Mouse (Mus musculus) forebrain, embryonic 15.5 days (tissue): ENCODE measurements at regions not wholly inside any gene's neighbourhood (a gene's known extent, or its start where the extent isn't known, plus 50 kb on each side); places are given as distances from the start of the nearest gene placed in this dataset.
"Not testable (repeated sequence)": the region's sequence is repeated elsewhere in the genome, so short reads cannot be mapped to it uniquely, and the experiment has no call there.

Experiments used
- ATAC-seq: fragments of 200-750 bp; cut with Nextera tagmentation; replicated peaks from 2 replicates; pipeline ENCODE4 v1.8.0; 2017; ENCODE audit warnings: mild to moderate bottlenecking, moderate TSS enrichment, moderate library complexity
- H3K27ac ChIP-seq: fragments of 300-500 bp; sonication (generic); replicated peaks from 2 replicates; pipeline ENCODE4 v1.5.1; 2015; ENCODE audit warnings: mild to moderate bottlenecking, inconsistent platforms
- H3K27me3 ChIP-seq: fragments of 300-500 bp; sonication (generic); 2 replicates; pipeline ENCODE4 v1.6.1; 2015; ENCODE audit warnings: inconsistent platforms
- H3K36me3 ChIP-seq: fragments of 300-500 bp; sonication (generic); 2 replicates; pipeline ENCODE4 v1.6.1; 2015; ENCODE audit warnings: mild to moderate bottlenecking, inconsistent platforms
- H3K4me1 ChIP-seq: fragments of 300-500 bp; sonication (generic); 2 replicates; pipeline ENCODE4 v1.6.1; 2015; ENCODE audit warnings: inconsistent platforms
- H3K4me2 ChIP-seq: fragments of 300-500 bp; sonication (generic); replicated peaks from 2 replicates; pipeline ENCODE4 v1.6.1; 2015; ENCODE audit warnings: mild to moderate bottlenecking, inconsistent platforms
- H3K4me3 ChIP-seq: fragments of 300-500 bp; sonication (generic); 2 replicates; pipeline ENCODE4 v1.5.1; 2015; ENCODE audit warnings: mild to moderate bottlenecking, inconsistent platforms
- H3K9ac ChIP-seq: fragments of 300-500 bp; sonication (generic); replicated peaks from 2 replicates; pipeline ENCODE4 v1.6.1; 2015; ENCODE audit warnings: mild to moderate bottlenecking, inconsistent platforms
- H3K9me3 ChIP-seq: fragments of 300-500 bp; sonication (generic); 2 replicates; pipeline ENCODE4 v1.6.1; 2016; ENCODE audit warnings: inconsistent platforms
- whole genome bisulfite sequencing: fragments of 180-500 bp; shearing (Covaris S2); methylation state at CpG from one replicate; pipeline ENCODE4 v1.1.7; 2015; ENCODE audit warnings: mixed read lengths; 5-methylcytosine and 5-hydroxymethylcytosine counted together

GRCm38 (mm10) chr19:35034408-35034807, 112.2 kb downstream of the Kif20b start:
- Histone ChIP-seq H3K36me3 (no peaks in the 10 kb centered on the region), H3K27me3 (no peaks in the 10 kb centered on the region), H3K27ac (no peak overlapping the region), H3K9me3 (no peaks in the 10 kb centered on the region), H3K4me2 (no peak overlapping the region), H3K9ac (no peak overlapping the region), H3K4me1 (no peaks in the 10 kb centered on the region), H3K4me3 (no peak overlapping the region)
- 99% methylated on average over 3 of the region's 3 CpGs for WGBS
- no peak for ATAC-seq

- no peak overlapping the region for H3K9ac ChIP-seq
- H3K27ac ChIP-seq = no peak overlapping the region
- no peaks in the 10 kb centered on the region for H3K36me3 ChIP-seq
- no peak overlapping the region for H3K4me3 ChIP-seq
- no peak for ATAC-seq
- no peak overlapping the region for H3K4me2 ChIP-seq
- H3K4me1 ChIP-seq = no peaks in the 10 kb centered on the region
- 67% methylated on average over 4 of the region's 4 CpGs for WGBS
- no peaks in the 10 kb centered on the region for H3K9me3 ChIP-seq
- no peaks in the 10 kb centered on the region for H3K27me3 ChIP-seq
Measured at GRCm38 (mm10) chr19:35045576-35045975, 123.4 kb downstream of the Kif20b start.

- no peak for ATAC-seq
- no peak overlapping the region for H3K4me2 ChIP-seq
- WGBS = 66% methylated on average over 3 of the region's 3 CpGs
Measured at GRCm38 (mm10) chr19:35066352-35066935, 144.3 kb downstream of the Kif20b start.

GRCm38 (mm10) chr19:35081126-35081525, 159.0 kb downstream of the Kif20b start:
- 6% methylated on average over 4 of the region's 4 CpGs for WGBS
- no peaks in the 10 kb centered on the region for H3K36me3 ChIP-seq
- no peak for ATAC-seq

More at GRCm38 (mm10) chr19:35066352-35066935, 144.3 kb downstream of the Kif20b start:
- H3K36me3 ChIP-seq = no peaks in the 10 kb centered on the region
- no peaks in the 10 kb centered on the region for H3K9me3 ChIP-seq
- H3K27me3 ChIP-seq = no peaks in the 10 kb centered on the region
- H3K4me1 ChIP-seq = no peaks in the 10 kb centered on the region
- no peak overlapping the region for H3K4me3 ChIP-seq
- H3K9ac ChIP-seq = no peak overlapping the region
- H3K27ac ChIP-seq = no peak overlapping the region

GRCm38 (mm10) chr19:35101244-35101643, 179.1 kb downstream of the Kif20b start:
- 0 out of 2 replicates have a peak, but pooled peaks have one; percentile 32 for ATAC-seq
- no peaks in the 10 kb centered on the region for H3K36me3 ChIP-seq
- H3K9ac ChIP-seq = no peak overlapping the region
- no peaks in the 10 kb centered on the region for H3K9me3 ChIP-seq
- no peaks in the 10 kb centered on the region for H3K27me3 ChIP-seq
- 5% methylated on average over 1 of the region's 1 CpGs for WGBS
- H3K4me1 ChIP-seq = no peaks in the 10 kb centered on the region
- H3K4me3 ChIP-seq = no peak overlapping the region
- H3K27ac ChIP-seq = no peak overlapping the region
- no peak overlapping the region for H3K4me2 ChIP-seq

More at GRCm38 (mm10) chr19:35081126-35081525, 159.0 kb downstream of the Kif20b start:
- Histone ChIP-seq H3K4me3 (no peak overlapping the region), H3K9ac (no peak overlapping the region), H3K4me2 (no peak overlapping the region), H3K4me1 (no peaks in the 10 kb centered on the region), H3K27ac (no peak overlapping the region), H3K9me3 (no peaks in the 10 kb centered on the region), H3K27me3 (no peaks in the 10 kb centered on the region)

GRCm38 (mm10) chr19:35114313-35114712, 192.2 kb downstream of the Kif20b start:
- H3K27ac ChIP-seq = no peak overlapping the region
- no peak overlapping the region for H3K4me2 ChIP-seq
- WGBS = 61% methylated on average over 2 of the region's 2 CpGs
- H3K27me3 ChIP-seq = no peaks in the 10 kb centered on the region
- H3K9ac ChIP-seq = no peak overlapping the region
- H3K4me1 ChIP-seq = no peaks in the 10 kb centered on the region
- no peak overlapping the region for H3K4me3 ChIP-seq
- no peaks in the 10 kb centered on the region for H3K9me3 ChIP-seq
- no peak for ATAC-seq
- H3K36me3 ChIP-seq = no peaks in the 10 kb centered on the region

- WGBS = 19% methylated on average over 4 of the region's 4 CpGs
- Histone ChIP-seq H3K9me3 (no peaks in the 10 kb centered on the region), H3K9ac (no peak overlapping the region), H3K4me2 (no peak overlapping the region), H3K27me3 (no peaks in the 10 kb centered on the region), H3K36me3 (no peaks in the 10 kb centered on the region), H3K4me1 (no peaks in the 10 kb centered on the region), H3K27ac (no peak overlapping the region), H3K4me3 (no peak overlapping the region)
- peak; percentile 58 for ATAC-seq
Measured at GRCm38 (mm10) chr19:35125278-35125677, 203.1 kb downstream of the Kif20b start.

GRCm38 (mm10) chr19:35126594-35127051, 204.5 kb downstream of the Kif20b start:
- Histone ChIP-seq H3K36me3 (no peaks in the 10 kb centered on the region), H3K9ac (no peak overlapping the region), H3K9me3 (no peaks in the 10 kb centered on the region), H3K4me2 (no peak overlapping the region), H3K4me3 (no peak overlapping the region), H3K4me1 (no peaks in the 10 kb centered on the region), H3K27me3 (no peaks in the 10 kb centered on the region), H3K27ac (no peak overlapping the region)
- ATAC-seq = no peak
- WGBS = 88% methylated on average over 12 of the region's 12 CpGs

- Histone ChIP-seq H3K4me2 (no peak overlapping the region), H3K4me1 (no peaks in the 10 kb centered on the region), H3K9ac (no peak overlapping the region), H3K27ac (no peak overlapping the region), H3K4me3 (no peak overlapping the region), H3K9me3 (no peaks in the 10 kb centered on the region), H3K27me3 (no peaks in the 10 kb centered on the region), H3K36me3 (no peaks in the 10 kb centered on the region)
- WGBS = 51% methylated on average over 3 of the region's 3 CpGs
- ATAC-seq = no peak
Measured at GRCm38 (mm10) chr19:35128104-35128503, 205.9 kb downstream of the Kif20b start.

- no peak overlapping the region for H3K4me3 ChIP-seq
- ATAC-seq = no peak
- H3K27ac ChIP-seq = no peak overlapping the region
- H3K4me1 ChIP-seq = no peaks in the 10 kb centered on the region
- H3K9me3 ChIP-seq = no peaks in the 10 kb centered on the region
- H3K9ac ChIP-seq = no peak overlapping the region
- H3K36me3 ChIP-seq = no peaks in the 10 kb centered on the region
- no peak overlapping the region for H3K4me2 ChIP-seq
- H3K27me3 ChIP-seq = no peaks in the 10 kb centered on the region
Measured at GRCm38 (mm10) chr19:35143131-35143530, 221.0 kb downstream of the Kif20b start.

- WGBS = 94% methylated on average over 2 of the region's 2 CpGs
- no peak for ATAC-seq
- no peak overlapping the region for H3K4me2 ChIP-seq
- no peak overlapping the region for H3K4me3 ChIP-seq
- no peaks in the 10 kb centered on the region for H3K27me3 ChIP-seq
- H3K9me3 ChIP-seq = no peaks in the 10 kb centered on the region
- no peak overlapping the region for H3K9ac ChIP-seq
- H3K27ac ChIP-seq = no peak overlapping the region
- no peaks in the 10 kb centered on the region for H3K36me3 ChIP-seq
- no peaks in the 10 kb centered on the region for H3K4me1 ChIP-seq
Measured at GRCm38 (mm10) chr19:35143781-35144180, 221.6 kb downstream of the Kif20b start.

GRCm38 (mm10) chr19:35149476-35149875, 227.3 kb downstream of the Kif20b start:
- not testable (repeated sequence) for ATAC-seq, H3K4me3 ChIP-seq, H3K36me3 ChIP-seq, H3K9ac ChIP-seq, H3K9me3 ChIP-seq, H3K27ac ChIP-seq, H3K4me2 ChIP-seq, H3K27me3 ChIP-seq, H3K4me1 ChIP-seq
- WGBS = 91% methylated on average over 2 of the region's 2 CpGs
